Mouse (Mus musculus) mesoderm, embryonic 11.5 days (tissue): ENCODE data around the gene Olfr1347.
"Not testable (repeated sequence)": the region's sequence is repeated elsewhere in the genome, so short reads cannot be mapped to it uniquely, and the experiment has no call there.

Source experiments
- DNase-seq: peaks from one replicate; pipeline ENCODE4 v3.0.0-alpha.2; 2012; ENCODE audit warnings: low read depth, low spot score

Olfr1347 gene

GRCm38 (mm10) chr7:6499655-6500054, at the start of gene Olfr1347:
Gene Olfr1347 (minus strand): TSS chr7:6499755.
- no peak for DNase-seq

DNA sequence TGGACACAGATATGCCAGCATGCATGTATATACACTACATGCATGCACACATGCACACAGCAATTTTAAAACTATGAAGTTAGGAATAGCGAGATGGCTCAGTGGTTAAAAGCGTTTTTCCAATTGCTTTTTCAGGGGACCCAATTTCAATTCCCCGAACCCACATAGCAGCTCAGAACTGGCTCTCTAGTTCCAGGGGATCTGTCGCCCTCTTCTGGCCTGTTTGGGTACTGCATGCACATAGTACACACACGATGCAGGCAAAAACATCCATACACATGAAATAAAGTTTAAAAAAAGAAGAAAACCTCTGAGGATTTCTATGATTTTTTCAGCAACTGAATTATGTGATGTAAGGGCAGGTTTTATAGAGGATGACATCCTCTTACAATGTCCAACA, 26.6 kb upstream of the Olfr1347 start:
- DNase-seq: peak; percentile 23

- DNase-seq: peak; percentile 0
Measured at GRCm38 (mm10) chr7:6525001-6525400, 25.4 kb upstream of the Olfr1347 start.

DNA sequence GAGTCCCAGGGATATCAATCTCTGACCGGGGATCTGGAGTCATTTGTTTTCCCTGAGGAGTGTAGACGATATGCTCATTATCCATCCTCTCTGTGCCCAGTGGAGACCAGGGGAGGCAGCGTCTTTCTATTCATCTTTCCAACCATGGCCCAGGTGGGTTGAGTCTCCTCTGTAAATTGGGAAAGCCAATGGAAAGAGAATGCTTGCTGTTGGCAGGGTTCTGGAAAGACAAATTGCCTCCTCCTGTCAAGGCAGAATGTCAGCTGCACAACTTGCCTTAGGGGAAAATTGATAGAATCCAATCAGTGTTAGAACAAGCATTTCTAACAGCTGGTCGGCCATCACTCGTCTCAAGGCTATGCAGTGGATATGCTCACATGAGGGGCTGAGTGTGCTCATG, 23.3 kb upstream of the Olfr1347 start, which contains the start of gene Olfr1349:
TSS of gene Olfr1349 (minus strand) at position 101 of the 400 bp plus-strand sequence.
- DNase-seq: no peak

GRCm38 (mm10) chr7:6521666-6522065, 22.1 kb upstream of the Olfr1347 start:
- DNase-seq: no peak

GRCm38 (mm10) chr7:6508648-6509047, 9.1 kb upstream of the Olfr1347 start, which contains the start of gene Olfr1348:
Gene Olfr1348 (minus strand): TSS chr7:6508748.
- no peak for DNase-seq

GRCm38 (mm10) chr7:6486841-6487240, 12.7 kb downstream of the Olfr1347 start, which contains the start of gene Olfr5:
Gene Olfr5 (minus strand): TSS chr7:6486941.
- no peak for DNase-seq

- DNase-seq: not testable (repeated sequence)
Measured at GRCm38 (mm10) chr7:6477633-6478032, 21.9 kb downstream of the Olfr1347 start.

GRCm38 (mm10) chr7:6466951-6467350, 32.6 kb downstream of the Olfr1347 start, which contains the start of gene Olfr1346:
Gene Olfr1346 (plus strand): TSS chr7:6467101.
- no peak for DNase-seq

DNA sequence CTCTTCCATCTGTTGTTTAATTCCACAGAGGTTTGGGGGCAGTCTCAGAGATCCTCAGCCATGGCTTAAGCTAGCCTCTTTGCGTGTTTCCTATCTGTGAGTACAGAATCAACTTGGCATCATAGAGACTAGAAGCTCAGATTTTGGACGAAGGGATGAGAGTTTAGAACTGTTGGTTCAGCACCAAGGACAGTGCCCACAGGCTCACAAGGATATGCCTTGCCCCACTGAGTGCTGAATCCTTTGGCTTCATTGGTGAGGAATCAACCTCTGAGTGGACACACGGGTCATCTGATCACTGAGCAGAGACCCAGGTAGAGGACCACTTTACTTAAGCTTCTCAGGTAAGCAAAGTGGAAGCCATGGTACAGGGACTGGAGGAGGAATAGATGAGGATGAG, 43.2 kb downstream of the Olfr1347 start:
- no peak for DNase-seq

GRCm38 (mm10) chr7:6455868-6456267, 43.7 kb downstream of the Olfr1347 start, which contains the start of gene Olfr1336:
Gene Olfr1336 (plus strand): TSS chr7:6456168.
- no peak for DNase-seq

DNA sequence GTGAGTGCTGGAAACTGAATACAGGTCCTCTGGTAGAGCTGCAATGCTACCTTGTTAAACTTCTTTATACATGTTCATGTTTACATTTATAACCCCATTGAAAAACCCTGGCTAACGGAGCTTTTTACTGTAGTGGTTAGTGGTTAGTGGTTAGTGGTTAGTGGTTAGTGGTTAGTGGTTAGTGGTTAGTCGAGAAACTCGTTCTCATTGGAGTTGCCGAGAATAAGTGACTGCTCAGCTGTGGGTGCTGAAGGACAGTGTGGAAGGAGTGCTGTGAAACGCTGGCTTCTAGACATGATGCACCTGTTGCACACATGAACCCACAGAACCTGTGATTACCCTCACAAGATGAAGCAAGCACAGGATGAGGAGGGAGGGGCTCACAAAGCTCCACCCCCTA, 51.8 kb downstream of the Olfr1347 start:
- no peak for DNase-seq

DNA sequence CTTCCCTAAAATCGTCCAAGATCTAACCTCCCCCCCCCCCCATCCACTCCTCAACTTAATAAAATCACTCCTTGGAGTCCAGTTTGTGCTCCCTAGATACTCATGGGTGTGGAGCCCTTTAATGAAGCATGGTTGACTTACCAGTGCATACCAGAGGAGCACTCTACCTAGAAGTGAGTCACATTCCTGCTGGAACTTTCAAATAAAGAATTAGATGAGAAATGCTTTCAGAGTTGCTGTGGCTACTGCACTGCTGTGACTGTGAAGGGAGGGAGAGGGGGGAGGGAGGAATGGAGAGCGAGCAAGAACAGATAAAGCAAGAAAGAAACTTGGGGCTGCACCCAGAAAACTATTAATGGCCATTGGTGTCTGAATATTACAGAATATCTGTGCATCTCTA, 58.4 kb downstream of the Olfr1347 start:
- DNase-seq: no peak

DNA sequence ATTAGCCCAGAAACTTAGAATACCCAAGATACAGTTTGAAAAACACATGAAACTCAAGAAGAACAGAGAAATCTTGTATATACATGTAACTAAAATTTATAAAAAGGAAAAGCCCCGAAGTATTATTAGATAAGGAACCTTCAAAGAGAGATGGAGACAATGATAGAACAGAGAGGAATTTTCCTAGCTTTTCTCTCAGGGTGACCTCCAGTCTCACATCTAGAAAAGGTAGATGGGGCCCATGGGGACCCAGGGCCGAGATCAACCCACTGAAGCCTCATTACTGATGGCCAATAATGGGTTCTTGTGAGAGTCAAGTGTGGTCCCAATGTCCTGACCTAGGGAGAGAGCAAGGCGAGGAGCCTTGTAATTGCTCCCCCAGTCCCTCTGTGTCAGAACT, 61.2 kb downstream of the Olfr1347 start, which contains the start of gene Olfr1344:
TSS of gene Olfr1344 (plus strand) at position 301 of the 400 bp plus-strand sequence.
- no peak for DNase-seq
